Mouse (Mus musculus) fat pad, adult 2 months (tissue): Measurements from ENCODE around the gene Sdc1.

Source experiments
- DNase-seq: peaks from one replicate; pipeline ENCODE4 v3.0.0-alpha.2; 2011; ENCODE audit warnings: low read depth, low spot score; ENCODE audit errors: extremely low read depth

The Sdc1 gene

DNA sequence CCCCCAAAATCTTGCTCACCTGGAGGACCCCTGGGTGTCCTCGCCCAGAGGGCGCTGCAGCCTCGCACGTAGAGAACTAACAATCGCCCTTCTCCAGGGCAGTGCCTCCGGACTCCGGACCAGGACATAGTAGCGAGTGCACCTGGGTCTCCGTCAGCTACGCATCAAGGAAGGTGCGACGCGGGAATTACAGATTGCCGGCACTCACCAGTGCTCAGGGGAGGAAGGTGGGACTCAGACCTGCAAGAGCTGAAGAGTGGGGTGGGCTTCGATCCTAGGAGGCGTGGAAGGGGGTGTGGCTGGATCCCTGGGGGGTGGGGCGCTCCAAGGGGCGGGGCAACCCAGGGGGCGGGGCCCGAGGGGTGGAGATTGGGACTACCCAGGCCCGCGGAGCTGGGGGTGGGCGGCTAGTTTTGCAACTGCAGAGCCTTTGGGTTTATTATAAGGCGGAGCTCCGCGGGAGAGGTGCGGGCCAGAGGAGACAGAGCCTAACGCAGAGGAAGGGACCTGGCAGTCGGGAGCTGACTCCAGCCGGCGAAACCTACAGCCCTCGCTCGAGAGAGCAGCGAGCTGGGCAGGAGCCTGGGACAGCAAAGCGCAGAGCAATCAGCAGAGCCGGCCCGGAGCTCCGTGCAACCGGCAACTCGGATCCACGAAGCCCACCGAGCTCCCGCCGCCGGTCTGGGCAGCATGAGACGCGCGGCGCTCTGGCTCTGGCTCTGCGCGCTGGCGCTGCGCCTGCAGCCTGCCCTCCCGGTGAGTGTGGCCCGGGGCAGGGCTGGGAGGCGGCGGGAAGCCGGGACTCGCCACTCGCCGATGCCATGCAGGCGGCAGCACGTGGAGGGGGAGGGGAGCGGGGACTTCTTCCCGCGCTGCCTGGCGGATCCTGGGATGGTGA is at the start of gene Sdc1:
Gene Sdc1 (plus strand): TSS at position 378 of the 898 bp plus-strand sequence.
- no peak for DNase-seq

DNA sequence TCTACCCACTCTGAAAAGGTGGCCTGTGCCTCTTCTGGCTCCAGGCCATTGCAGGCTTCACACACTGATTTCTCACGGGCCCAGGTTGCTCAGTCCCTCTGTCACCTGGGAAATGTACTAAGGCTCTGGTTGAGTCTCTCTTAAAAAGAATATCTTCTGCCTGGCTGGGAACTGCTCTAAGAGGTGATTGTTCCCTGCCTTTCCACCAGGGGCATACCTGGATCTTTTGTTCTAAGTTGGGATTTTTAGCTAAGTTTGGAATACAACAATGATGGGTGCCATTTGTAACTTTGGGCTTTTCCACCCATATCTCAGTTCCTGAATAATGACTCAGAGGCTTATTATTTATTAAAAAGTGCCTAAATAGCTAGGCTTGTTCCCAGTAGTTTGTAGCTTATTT is 44.2 kb upstream of the Sdc1 start:
- DNase-seq = no peak

DNA sequence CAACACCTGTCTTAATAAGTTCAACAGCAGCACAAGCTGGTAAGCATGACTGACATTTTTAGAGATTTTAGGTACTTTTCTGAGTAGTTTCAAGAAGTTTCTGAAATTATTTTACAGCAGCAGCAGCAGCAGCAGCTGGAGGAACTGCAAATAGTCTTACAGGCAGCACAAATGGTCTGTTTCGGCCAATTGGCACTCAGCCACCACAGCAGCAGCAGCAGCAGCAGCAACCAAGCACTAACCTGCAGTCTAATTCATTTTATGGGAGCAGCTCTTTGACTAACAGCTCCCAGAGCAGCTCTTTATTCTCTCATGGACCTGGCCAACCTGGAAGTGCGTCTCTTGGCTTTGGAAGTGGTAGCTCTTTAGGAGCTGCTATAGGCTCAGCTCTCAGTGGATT is 42.4 kb upstream of the Sdc1 start:
- DNase-seq = no peak

DNA sequence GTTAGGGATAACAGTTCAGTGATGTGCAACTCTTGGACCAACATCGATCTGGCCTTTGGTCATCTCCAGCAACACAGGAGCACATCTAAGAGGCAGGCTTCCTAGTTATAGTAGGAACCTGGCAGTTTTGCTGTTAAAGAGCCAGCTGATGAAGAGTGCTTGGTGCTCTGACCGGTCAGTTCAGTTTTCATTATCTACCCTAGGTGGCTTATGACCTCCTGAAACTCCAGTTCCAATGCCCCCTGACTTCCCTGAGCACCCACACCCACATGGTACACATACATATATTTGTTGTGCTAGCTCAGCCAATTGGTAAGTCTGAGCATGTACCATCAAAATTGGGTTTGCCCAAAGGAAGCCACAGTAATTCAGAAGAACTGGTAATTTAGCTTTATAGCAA is 17.5 kb upstream of the Sdc1 start:
- no peak for DNase-seq

DNA sequence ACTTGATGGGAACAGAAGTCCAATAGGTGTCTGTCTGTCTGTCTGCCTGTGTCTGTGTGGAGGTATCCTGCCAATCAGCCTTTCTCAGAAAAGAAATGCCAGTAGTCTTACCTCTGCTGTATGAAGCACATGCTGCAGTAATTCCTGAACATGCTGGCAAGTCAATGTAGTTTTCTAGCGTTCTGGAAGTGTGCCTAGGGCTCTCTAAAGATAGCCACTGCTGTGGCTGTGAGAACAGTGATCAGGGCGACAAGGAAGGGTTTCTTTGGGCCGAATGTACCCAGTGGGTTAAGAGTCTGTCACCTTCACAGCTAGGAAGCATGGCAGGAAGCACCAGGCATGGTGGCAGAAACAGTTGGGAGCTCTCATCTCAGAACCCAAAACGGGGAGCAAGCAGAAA is 17.0 kb upstream of the Sdc1 start:
- DNase-seq = no peak

DNA sequence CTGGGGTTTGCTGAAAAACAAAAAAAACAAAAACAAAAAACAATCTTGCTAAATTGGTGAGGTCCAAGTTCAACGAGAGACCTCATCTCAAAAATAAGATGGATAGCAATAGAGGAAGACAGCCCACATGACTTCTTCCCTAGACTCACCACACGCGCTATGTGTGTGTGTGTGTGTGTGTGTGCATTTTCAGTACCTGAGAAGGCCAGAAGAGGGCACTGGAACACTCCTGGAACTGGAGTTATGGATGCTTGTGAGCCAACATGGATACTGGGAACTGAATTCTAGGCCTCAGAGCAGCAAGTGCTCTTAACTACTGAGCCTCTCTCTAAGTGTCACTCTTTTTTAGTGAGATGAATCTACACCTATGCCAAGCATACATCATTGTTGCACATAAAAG is 13.1 kb upstream of the Sdc1 start:
- no peak for DNase-seq

DNA sequence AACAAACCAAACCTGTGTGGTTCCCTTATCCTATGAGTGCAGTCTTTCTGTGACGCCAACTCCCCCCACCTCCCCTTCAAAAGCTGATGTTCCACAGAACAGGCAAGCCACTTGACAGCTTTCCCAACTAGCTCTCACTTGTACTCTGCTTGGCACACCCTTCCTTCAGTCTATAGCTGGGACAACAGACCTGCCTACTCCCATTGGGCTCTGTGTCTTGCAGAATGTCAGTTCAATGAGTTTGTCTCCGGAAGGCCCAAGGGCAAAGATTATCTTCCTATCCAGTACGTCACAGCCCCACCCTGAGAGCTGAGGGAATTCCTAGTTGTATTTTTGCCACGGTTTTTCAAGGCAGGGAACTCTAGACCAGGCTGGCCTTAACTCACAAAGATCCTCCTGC is 12.0 kb upstream of the Sdc1 start:
- no peak for DNase-seq

DNA sequence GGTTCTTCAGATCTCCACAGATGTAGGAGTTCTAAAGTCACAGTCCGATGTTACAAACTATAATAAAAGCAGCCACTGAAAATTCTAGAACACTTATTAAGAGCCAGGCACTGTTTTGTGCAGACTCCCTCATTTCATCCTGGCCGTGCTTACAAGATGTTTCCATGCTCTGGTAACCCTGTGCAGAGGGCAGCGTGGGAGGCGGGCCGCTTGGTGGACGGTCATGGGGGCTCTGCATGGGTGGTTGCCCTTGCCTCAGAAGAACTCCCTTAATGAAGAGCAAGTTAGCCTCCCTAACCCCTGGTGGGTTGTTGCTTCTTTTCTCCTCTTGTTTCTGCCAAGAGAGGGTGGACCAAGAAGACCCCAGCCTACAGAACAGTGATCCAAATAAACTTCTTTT is 11.3 kb upstream of the Sdc1 start:
- DNase-seq = no peak

DNA sequence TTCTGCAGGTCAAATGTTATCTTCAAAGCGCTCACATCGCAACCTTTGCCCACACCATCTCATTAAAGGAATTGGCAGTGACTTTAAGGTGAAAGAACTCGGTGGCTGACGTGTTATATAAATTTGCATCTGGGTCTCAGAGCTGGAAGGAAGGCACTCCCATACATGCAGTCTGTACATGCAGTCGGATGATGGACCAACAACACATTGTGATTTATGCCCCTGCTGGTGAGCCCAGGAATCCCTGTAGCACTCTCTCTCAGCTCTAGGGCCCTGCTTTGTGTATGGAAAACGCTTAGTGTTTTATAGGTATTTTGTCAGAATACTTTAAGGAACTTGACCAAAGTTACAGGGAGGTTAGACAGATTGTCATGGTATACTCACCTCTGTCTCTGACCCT is 10.6 kb upstream of the Sdc1 start:
- no peak for DNase-seq

DNA sequence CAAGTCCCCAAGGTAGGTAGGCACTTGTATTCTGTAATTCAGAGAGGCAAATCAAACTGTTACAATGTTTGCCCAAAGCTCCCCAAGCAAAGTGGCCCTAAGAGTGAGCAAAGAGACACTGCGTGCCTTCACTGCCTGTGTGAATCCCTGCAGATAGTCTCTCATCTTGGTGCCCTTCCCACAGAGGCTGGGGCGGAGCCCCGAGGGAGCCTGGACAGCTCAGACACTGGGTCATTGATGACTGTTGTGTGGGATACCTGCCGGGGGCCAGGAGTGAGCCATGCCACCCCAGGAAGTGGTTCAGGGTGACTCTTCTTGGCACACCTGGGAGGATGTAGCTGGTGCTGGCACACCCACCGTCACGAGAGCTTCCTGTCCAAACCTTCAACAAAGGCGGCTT is 10.1 kb upstream of the Sdc1 start:
- no peak for DNase-seq

DNA sequence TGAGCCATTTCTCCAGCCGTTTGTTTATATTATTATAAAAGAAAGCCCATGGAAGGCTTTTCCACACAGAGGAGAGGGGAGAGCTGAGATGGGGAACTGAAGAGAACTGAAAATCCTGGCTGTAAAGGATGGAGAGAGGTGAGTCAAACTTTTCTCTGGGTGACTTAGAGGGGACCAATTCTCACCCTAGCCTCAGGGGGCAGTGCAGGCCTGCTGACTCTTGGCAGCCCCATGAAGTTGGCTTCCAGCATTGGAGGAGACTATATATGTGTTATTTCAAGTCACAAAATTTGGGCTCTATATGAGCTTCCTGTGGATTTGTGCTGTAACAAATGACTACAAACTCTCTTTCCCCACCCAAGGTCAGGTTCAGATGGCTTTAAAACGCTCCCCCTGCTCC is 8.5 kb upstream of the Sdc1 start:
- DNase-seq = no peak

DNA sequence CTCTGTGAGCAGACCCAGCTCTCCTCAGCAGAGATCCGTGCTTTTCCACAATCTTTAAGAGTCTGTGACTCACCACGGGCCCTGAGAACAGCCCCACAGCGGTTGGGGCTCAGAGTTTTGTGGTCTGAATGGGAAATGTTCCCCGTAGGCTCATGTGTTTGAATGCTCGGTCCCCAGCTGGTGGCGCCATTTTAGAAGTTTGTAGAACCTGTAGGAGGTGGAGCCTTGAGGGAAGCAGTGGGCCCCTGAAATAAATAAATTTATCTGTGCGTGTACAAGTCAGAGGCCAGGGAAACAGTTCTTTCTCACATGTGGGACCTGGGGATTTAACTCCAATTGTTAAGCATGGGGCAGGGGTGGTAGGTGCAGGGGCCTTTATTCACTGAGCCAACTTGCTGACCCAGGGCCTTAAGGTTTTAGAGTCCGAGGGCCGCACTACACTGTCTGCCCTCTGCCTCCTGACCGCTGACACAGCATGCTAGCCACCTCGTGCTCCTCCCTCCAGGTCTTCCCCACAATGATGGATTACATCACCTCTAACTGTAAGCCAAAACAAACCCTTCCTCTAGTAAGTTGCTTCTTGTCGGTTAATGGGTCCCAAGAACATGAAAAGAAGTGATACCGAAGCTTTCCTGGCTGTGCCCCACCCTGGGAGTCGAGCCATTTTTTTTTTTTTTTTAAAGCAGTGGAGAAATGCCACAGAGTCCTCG is 6.7 kb upstream of the Sdc1 start:
- no peak for DNase-seq

DNA sequence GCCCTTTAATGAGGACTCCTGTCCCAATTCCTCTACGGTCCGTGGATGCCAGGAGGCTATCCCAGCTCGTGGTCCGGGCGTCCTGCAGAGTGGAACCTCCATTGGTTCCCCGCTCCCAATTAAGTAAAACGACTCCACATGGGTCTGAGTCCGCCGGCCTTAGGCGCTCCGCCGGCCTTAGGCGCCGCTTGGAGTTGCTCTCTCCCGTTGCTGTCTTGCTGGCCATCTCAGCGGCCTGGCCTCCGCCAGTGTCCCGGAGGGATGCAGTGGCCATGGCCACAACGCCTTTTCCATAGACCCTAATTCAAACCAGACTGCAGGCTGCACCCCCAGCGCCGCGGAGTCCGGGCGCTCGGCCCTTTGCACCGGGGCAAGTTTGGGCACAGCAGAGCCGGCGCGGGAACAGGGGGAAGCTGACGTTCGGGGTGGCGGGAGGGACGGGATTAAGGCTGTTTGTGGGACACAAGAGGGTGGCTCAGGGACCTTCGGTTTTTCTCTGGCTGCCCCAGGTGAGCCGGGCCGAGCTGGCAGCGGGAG is 789 bp downstream of the Sdc1 start:
- no peak for DNase-seq

DNA sequence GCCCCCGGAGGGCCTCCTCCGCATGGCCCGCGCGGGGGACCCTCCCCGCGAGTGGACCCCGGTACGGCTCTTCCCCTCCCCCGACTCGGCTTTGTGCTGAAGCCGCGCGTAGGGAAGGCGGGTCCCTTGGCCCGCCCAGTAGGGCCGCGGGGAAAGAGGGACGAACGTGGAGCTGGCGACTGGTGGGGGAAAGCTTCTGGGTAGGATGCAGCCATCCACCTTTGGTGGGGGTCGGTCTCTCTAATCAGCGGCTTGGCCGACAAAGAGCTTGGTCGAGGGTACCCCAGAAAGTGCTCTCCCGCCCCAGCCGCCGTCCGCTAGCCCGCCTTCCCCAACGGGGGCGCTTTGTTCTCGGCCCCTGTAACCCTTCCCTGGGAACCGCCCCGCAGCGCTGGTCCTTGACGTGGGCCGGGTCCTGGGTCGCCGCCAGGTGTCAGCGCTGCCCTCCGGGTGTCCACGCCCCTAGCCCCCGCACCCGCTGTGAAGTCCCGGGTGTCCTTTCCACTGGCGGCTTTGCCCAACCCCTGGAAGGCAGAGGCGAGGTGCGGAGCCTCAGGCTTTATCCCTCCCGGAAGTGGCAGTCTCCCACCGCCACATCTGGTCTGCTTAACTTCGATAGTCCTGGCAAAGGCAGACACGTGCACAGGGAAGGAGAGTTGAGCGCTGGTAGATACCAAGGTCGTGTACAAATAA is 1.5 kb downstream of the Sdc1 start:
- DNase-seq = no peak

DNA sequence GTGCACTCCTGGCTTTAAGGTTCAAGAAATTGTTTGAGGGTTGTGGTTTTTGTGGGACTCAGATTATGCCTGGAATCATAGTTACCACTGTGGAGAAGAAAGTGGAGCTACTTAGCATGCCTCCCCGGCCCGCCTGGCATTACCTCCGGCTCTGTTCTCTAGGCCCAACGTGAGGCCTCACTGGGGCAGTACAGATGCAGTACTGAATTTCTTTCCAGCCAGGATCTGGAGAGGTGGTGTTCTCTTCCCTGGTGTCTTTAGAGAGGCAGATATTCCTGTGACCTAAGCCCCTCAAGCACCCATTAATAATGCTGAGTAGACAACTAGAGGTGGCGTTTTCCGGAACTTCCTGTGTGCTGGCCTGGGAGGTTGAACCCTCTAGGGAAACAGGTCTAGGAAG is 2.2 kb downstream of the Sdc1 start:
- no peak for DNase-seq

DNA sequence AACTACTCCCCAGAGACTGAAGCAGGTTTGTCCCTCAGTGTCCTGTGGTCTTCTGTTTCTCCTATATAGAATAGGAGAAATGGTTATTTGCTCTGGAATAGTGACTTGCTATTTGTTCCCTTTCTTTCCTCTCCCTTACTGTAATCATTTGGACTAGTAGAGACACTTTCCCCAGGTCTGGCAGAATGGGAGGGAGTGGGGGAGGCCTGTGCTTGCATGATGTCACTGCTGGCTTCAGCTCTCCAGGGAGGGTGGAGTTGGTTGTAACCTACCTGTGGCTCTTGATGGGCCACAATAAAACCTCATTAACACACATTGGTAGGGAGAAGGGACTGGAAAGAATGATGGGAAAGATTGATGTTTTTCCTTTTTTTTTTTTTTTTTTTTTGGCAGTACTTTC is 3.1 kb downstream of the Sdc1 start:
- DNase-seq = no peak

DNA sequence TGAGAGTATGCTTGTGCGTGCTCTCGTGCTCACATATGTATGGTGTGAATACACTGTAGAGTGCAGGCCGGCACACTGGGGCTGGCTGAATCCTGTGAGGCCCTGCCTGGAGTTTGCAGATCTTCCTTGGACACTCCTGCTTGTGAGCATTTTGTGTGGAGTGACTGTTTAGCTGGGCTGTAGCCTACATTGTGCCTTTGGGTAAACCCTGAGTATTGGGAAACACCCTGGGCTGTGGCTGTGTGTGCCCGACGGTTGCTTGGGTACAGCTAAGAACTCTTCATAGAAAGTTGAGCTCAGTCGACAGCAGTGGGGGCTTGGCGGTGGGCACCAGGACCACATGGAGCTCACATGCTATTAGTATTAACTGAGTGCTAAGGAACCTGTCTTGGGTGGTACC is 5.1 kb downstream of the Sdc1 start:
- no peak for DNase-seq

DNA sequence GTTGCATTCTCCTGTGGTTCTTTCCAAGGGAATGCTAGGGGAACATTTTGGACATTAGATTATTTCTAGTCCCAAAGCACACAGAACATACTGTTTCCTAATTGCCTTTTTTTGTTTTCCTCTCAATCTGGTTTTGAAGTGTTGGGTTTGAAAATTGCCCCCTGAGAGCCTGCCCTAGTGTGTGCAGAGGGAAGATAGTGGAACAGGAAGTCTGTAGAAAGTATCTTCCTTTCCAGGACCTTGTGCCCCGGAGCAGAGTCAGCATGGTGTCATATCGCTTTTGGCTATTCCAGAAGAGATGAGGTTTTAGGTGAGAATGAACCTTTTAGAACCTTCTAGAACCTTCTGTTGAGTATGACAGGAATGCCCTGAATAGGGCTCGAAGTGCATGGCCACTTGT is 5.6 kb downstream of the Sdc1 start:
- no peak for DNase-seq

DNA sequence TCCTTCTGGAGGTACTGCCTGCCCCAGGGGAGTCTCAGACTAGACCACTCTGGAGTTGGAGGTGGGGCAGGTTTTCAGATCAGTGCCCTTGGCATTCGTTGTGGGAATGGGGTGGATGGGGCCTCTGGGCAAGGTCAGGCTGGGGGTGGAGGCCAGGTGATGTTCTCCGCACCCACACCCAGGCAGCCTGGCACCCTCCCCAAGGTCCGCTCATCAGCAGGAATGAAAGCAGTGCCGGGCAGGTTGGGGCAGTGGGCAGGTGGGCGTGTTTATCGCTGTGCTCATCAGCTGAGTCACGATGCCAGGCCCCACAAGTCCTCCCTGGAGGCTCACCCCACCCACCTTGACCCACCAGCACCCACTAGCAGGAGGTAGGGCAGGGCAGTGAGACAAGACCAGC is 7.0 kb downstream of the Sdc1 start:
- no peak for DNase-seq

DNA sequence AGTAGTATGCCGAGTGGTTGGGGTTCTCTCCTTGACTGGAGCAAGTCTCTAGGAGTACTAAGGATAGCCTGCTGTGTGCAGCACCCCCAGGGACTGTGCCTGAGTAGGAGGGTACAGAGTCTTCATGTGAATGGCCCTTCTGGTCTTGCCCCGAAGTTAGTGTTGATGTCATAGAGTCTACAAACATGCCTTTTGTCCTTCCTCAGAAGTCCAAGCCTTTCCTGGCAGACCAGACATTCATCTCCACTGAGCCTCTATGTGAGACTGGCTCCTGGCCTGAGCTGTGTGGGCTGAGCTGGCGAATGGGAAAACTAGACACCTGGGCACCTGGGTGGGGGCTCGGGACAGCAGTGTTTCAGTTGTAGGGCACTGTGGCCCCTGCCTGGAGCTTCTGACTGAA is 8.7 kb downstream of the Sdc1 start:
- DNase-seq = no peak

DNA sequence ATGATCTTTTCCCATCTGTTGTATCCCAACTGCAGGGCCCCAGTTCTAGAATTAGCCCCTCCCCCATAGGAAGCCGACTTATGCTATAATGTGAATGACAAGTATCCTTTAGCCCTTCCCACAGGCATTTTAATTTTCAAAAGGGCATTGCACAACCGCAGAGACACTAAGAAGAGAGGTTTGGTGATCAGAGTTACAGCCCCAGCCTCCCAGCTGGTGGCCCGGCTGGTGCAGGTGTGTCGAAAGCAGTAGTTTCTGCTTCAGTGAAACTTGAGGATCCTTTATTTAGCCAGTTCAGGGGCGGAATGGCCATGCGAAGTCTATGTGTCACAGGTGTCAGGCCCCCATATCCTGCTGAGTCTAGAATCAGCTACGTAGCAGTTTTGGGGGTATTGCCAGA is 10.0 kb downstream of the Sdc1 start:
- DNase-seq = no peak
